Mouse (Mus musculus) c-Kit-negative CD71-positive TER-119-positive erythroid progenitor cells, embryonic 14.5 days (primary cell): ENCODE measurements around the gene Galntl6.

Experiments used
- DNase-seq: peaks from one replicate; pipeline ENCODE4 v3.0.0-alpha.2; 2013; ENCODE audit warnings: low read depth, low spot score

Galntl6 gene

DNA sequence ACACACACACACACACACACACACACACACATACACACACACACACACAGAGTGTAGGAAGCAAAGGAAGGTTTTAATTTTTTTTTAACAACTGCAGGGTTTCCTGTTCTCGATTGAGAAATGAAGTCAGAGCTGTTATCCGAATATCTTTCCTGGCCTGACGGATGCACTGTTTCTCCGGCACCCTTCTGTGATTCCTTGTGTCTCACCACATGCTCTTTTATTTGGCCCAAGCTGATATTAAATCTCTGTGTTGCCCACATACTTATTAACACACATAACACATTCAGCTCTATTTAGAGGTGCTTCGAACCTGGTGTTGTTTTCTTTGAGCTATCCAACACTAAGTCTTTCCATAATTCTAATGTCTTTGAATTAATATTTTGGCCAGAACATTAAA, 1069.0 kb downstream of the Galntl6 start:
- no peak for DNase-seq

DNA sequence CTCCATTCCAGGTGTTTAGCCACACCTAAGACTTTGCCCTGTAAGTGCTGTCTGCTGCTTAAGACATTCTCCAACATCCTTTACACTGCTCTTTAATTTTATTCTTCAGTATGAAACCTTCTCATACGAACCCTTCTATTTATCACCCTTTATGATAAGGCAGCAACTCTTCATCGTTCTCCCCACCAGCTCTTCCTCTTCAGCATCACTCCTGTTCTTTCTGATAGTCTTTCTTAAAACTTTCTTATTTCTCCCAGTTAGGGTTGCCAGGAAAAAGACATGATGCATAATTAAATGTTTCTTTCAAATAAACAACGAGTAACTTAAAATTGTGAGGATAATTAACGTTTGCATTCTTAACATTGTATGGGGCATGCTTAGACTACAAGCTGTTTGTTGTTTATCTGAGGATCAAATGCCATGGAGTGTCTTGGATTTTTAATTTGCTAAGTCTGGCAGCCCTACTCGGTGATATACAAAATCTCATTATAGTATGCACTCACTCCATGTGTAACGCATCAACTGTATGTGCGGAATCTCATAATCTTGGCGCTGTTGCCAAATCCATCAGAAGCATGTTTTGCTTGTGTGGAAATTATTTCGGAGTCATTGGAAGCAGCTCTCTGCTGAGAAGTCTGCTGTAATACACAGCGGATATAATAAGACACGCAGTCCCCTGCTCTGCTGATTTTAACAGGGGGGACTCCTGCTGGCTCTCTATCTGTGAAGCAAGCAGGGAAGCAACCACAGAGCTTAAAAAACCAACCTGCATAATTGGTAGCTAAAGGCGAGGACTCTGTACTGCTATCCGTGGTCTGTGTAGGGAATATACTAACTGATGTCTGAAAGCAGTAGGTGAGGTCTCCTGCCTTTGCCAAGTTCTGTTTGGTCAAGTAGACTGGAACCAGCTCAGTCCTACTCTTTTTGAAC, 1069.7 kb downstream of the Galntl6 start:
- DNase-seq, result no peak

GRCm38 (mm10) chr8:57841446-57841845, 1071.0 kb downstream of the Galntl6 start:
- DNase-seq, result no peak

DNA sequence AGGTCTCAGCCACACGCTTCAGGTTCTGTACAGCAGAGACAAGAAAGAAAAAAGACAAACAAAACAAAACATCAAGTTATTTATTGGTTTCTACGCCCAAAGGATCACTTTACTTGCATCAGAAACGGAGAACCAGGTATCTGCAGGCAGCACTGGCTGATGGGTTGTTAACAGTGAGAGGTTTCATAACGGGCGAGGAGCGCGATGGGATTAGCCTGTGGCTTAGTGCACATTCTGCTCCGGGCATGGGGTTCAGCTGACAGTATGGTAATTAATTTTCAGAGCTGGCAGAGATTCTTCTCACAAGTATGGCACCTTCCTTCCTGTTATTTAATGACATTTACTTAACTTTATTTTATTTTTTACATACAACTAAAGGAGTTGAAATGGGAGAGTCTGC, 1075.1 kb downstream of the Galntl6 start:
- DNase-seq, result no peak

DNA sequence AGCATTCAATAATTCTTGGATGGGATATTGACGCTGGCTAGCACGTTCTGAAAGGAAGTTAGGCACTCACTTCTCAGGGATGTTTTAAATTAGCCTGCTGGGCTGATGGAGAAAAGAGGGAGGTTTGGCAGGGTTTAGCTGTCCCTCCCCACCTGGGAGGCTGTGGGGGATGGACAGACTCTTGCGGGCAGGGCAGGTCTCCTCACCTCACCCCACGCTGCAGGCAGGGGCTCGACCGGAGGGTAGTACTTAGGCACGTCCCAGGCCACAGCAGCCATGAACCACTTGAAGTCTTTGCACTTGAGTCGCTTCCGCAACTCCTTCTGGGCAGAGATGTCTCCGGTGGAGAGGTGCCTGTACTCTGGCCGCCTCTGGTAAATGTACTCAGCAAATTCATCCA, 1075.5 kb downstream of the Galntl6 start:
- DNase-seq, result no peak

DNA sequence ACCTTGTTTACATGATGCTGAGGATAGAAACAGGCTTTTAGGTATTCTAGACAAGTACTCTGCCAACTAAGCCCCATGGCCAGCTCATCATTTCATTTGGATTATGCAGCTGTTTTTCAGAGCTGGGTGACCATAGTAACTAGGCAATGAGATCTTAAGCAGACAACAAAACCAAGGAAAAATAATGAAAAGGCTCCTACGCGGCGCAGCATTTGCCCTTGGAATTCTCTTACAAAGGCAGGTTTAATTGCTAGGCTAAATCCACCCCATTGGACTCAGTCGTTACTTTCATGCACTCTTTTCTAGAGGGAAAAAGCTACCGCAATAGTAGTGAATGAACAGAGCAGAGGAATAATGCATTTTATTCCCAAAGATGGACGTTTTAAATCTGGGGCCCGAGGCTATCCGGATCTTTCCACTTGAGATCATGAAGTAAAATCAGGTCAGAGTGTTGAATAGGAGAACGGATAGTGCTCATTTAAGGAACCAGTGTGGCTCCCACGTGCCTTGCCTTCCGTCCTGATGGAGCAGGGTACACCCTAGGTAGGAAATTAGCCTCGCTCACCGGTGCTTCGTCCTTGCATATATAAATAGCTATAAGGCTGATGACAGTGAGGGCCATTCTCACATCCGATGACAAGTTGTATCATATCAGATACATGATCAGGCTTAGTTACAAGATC, 1076.1 kb downstream of the Galntl6 start:
- DNase-seq, result no peak

- DNase-seq, result no peak
Observed at GRCm38 (mm10) chr8:57823151-57823550, 1089.3 kb downstream of the Galntl6 start.

DNA sequence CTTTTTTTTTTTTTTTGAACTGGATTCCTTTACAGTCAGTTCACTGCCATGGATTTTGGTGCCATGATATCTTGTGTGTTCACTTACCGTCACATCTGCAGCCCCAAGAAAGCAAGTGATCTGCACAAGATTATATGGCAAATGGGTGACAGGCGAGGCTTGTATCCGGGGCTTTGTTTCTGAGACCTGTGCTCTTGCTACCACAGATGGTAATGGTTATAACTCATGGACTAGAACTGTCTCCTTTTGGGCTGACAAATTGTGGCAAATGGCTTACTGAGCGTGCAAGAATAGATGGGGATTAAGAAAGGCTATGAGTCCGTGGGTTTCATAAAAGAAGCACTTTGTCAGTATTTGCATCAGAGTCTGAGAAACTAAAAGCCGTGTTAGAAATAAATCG, 1096.4 kb downstream of the Galntl6 start:
- no peak for DNase-seq

DNA sequence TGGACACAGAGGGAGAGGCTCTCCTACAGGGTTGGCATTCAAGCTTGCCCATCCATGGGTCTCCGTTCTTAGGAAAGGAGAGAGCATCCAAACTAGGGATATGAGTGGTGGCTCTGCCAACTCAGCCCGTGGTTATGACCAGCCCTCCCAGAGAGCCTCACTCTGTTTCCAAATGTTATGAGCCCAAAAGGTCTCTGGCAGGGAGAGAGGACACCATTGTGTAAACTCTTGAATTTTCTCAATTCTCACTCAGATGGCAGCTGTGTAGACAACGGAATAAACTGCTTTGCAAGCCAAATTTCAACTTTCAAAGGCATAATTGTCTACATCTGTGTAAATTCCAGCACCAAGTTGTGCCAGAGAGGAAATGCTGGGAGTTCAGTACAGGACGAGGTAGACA, 1105.4 kb downstream of the Galntl6 start:
- no peak for DNase-seq

GRCm38 (mm10) chr8:57805094-57805493, 1107.3 kb downstream of the Galntl6 start:
- no peak for DNase-seq

DNA sequence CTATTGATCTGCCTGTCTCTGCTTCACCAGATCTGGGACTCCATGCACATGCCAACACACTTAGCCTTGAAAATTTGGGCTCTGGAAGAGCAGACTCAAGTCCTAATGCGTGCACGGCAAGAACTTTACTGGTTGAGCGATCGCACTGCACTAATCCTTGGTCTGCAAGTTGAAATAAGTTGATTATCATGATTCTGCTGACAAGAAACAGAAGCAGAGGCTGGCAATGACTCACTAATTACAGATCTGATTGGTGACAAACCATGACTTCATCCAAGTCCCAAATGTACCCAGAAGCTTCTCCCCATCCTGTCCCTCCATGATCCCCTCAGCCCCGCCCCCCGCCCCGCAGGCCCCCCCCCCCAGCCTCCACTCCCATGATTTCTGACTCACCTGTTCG, 1108.6 kb downstream of the Galntl6 start:
- no peak for DNase-seq

GRCm38 (mm10) chr8:57801197-57801596, 1111.2 kb downstream of the Galntl6 start:
- no peak for DNase-seq

GRCm38 (mm10) chr8:57800327-57800726, 1112.1 kb downstream of the Galntl6 start:
- DNase-seq, result peak; percentile 56

DNA sequence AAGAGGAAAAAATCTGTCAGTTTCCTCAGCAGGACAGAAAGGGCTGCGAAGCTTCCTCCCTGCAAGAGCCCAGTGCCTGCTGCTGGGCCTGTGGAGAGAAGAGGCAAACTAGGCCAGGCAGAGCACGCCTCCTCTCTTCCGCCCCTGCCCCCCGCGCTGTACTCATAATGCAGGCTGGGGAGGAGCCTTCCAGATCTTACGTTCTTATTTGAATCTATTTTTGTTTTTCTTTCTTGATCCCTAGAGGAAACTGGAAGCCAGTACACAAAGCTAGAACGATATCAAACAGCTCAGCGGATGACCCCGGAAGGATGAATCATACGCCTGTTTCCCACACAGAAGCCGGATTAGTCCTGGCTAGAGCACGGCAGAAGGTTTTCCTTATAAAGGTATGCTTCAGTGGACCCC, 1112.6 kb downstream of the Galntl6 start:
- no peak for DNase-seq

DNA sequence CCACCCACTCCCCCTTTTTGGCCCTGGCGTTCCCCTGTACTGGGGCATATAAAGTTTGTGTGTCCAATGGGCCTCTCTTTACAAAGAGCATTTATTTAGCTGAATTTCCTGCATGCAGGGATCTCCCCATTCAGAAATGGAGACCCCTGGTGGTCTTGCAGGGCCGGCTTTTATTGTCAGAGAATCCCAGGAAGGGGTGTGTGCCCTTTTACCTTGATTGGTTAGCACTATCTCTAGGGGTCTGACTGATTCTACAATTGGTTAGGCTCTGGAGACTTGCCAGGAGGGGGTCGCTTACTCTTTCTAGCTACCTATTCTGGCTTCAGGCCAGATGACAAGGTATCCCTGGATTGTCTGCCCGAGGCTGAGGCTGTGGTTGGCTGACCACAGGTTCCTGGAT, 1119.0 kb downstream of the Galntl6 start:
- DNase-seq, result no peak

GRCm38 (mm10) chr8:57792246-57792645, 1120.2 kb downstream of the Galntl6 start:
- DNase-seq, result no peak

DNA sequence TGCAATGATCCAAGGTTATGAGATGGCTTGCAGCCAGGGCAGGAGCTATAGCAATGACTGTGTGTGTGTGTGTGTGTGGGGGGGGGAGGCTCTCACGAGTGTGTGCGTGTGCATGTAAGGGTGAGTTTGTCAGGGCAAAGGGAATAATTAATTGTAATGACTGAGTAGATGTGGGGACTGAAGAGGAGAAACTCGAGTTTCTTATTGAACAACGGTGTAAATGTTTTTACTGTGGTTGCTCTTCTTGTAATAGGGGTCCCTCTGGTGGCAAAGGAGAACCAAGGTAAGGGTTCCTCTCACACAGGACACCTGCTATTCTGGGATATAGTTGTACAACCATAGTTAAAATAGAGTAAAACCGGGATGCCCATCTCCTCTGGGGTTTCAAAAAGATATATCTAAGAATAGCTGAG, 1121.1 kb downstream of the Galntl6 start:
- no peak for DNase-seq

DNA sequence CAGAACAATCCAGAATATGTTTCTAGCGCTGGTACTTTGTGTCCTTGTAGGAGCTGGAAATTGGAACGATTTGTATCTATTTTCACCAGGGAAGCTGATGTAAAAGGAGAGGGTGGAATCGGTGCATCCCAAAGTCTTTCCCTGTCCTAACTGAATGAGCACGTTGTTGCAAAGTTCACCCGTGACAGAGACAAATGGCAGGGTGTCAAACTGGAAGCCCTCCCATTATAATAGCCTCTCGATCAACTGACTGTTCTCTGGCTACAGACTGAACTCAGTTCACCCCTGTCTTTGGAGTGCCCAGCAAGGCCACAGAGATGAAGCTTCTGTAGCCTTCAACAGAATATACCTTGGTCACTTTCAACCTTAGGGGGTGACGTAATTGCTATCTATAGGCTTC, 1132.9 kb downstream of the Galntl6 start:
- no peak for DNase-seq

- DNase-seq, result no peak
Observed at GRCm38 (mm10) chr8:57777988-57778721, 1134.3 kb downstream of the Galntl6 start.

- DNase-seq, result no peak
Observed at GRCm38 (mm10) chr8:57776723-57777122, 1135.7 kb downstream of the Galntl6 start.

GRCm38 (mm10) chr8:57772732-57773265, 1139.6 kb downstream of the Galntl6 start:
- DNase-seq, result no peak

GRCm38 (mm10) chr8:57767541-57767940, 1144.9 kb downstream of the Galntl6 start:
- no peak for DNase-seq
